Mouse (Mus musculus) thymus, postnatal 10 days (tissue): ENCODE data around the gene Map3k5.

ENCODE experiments used
- DNase-seq, 2 experiments: peaks; one replicate each; pipeline ENCODE4 v3.0.0; 2021; ENCODE audit warnings: low spot score in 2 of 2

The Map3k5 gene

DNA sequence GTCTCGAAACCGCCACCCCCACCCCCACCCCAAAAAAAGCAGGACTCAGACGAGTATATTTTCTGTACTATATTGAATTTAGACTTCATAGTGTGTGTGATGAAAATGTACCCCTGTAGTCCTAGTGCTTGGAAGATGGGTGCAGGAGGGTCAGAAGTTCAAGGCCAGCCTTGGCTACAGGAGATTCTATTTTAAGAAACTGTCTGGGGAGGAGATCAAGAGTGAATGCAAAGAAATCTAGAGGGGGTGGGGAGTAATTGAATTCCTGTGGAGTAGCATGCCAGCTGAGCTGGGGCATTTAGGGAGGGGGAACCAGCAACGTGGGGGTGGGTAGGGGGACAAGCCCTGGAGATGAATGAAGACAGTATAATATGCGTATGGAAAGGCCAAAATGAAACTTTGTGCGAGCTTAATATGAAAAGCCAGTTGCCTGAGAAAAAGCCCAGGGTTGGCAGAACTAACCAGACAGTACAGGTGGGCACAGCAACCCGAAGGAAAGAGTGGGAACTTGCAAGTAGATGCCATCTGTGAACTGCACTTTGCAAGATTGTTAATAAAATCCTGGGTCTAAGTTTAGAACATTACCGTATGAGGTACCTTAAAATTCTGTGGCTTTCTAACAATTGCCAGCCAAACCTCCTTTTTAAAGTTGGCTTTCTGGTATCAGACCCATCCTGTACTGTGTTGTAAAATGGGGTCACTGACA lies 222.9 kb downstream of the Map3k5 start:
- no peak for DNase-seq

DNA sequence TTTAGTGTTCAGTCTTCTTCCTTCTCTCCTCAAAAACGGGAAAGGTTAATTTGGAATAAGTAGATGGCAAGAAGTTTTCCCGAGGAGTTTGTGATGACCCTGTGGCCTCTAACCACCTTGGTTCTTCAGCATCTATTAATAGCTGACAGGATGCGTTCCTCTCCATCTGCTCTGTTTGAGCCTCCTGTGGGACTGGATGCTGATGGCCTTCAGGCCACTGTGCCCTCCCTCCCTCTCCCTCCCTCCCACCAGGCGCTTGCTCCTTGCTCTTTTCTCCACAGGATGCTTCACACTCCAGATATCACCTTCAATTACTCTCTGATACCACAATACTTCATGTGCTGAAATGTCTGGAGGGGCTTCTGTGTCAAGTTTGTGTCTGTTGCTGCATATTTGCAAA lies 224.5 kb downstream of the Map3k5 start:
- no peak for DNase-seq

DNA sequence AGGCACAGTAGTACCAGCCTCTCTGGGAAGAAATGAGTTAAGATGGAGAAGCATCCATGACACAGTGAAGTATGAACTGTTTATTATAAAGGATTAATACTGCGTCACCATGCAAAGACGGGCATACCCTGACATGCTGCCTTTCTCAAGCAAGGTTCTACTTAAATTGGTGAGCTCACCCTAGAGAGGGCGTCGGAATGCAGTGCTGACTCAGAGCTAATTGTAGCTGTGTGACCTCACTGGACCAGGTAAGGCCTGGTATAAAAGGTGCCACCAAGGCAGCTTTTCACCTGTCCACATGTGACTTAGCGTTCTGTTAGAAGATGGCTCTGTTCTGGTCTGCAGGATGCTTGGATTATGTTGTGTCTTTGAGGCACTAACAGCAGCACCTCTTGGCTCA lies 225.0 kb downstream of the Map3k5 start:
- DNase-seq: no peak

DNA sequence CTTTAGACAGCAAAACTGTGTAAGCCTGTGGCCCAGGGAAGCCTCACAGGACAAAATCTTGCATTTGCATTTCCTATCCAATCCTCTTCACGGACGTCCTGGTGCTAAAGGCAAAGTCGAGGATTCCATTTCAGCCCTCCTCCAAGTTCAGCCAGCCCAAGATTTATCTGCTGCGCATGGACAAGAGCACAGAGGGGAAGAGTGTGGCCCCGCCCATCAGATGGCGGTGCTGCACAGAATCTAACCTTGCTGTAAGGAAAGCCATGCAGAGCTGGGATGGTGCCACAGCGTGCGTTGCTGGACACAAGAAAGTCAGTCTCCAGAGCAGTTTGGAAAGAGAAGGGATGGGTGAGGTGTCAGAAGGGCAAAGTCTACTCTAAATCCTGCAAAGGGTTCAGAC lies 226.6 kb downstream of the Map3k5 start:
- DNase-seq: no peak

DNA sequence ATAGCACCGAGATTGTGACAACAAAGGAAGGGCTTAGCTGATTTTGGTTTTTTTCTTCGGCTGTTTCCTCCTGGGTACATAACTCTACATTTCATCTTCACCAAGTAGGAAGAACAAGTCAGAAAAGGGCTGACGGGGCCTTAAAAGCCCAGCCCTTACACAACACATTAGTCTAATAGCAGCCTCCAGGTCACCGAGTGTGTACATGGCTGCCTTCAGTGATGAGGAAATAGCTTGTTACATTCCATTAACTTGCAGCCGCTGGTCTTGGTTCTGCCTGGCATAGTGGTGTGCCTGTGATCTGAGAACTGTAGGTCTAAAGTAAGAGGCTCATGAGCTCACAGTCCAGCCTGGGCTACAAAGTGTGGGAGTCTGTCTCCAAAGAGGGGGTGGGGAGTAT lies 230.5 kb downstream of the Map3k5 start:
- DNase-seq: no peak

DNA sequence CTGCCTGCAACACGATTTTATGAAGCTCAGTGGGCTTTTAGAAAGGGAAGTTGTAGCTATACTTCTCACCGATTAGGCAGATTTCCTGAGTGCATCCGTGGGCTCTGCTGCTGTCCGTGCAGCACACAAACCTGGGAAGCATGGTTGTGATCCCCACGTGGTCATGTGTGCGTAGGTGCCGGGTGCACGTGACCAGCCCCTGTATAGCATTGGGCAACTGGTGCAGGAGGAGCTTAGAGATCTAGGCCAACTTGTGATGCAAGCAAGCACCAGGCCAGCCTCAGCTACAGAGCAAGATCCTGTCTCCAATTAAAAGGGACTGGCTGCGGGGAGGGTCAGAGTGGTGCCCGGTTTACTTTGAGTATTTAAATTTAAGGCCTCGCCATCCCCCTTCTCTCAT lies 232.5 kb downstream of the Map3k5 start:
- no peak for DNase-seq

DNA sequence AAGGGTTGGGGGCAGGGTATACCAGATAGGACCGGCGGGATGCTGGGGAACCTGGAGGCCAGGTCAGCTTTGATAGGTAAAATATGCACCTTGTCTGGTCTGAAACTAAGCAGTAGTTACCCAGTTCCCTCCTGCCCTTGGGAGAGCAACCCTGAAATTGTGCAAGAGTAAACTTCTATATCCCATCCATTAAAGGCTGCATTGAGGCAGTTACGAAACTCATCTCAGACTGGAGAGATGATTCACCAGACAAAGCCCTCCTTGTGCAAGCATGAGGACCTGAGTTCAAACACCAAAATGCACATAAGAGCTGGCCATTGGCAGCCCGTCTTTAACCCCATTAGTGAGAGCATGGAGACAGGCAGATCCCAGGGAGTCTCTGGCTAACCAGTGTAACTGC lies 233.2 kb downstream of the Map3k5 start:
- no peak for DNase-seq

DNA sequence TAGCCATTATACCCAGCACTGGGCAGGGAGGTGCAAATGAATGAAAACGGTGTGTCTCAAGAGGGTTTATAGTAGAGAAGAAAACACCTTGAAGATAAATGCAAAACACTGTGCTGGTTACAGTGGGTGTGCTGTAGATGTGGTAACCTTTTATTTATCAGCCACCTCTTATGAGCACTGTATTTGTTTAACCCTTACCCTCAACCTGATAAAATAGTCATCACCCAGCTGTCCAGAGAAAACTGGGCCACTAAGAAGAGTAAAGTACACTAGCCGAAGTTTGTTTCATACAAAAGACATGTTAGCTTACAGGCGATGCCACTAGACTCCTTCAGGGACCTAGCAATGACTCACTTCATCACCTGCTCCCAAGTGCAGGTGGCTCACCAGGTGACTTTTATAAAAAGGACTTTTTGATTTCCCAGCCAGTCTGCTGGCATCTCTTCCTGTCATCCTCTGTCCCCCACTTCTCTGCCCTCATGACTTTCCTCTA lies 235.0 kb downstream of the Map3k5 start:
- DNase-seq: no peak

DNA sequence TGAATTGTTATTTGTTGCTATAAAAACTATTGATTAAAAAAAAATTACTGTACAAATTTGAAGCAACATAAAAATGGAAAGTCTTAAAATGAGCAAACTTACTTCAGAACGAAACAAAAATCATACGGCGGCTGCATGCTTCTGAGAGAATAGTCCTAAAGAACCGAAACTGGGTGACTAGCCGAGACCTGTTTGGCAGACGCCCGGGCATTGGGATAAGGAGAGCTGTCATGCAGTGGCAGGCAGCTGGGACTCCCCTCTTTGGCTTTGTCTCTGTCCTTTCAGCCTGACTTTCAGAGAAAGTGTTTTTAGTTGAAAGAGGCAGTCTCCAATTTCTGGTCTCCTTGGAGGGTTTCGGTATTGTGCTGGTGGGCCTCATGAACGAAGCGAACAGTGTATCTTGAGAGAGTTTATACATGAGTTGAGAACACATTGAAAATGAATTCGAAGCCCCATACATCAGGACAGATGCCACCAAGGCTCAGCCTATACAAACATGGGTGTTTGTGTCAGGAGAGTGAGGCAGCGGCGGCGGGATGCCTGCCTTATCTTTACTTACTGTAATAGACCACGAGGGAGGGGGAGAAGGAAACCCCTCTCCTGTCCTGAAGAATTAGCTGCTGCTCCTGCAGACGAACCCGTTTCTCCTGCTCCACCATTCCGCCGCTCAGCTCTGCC lies 235.8 kb downstream of the Map3k5 start:
- DNase-seq: no peak

DNA sequence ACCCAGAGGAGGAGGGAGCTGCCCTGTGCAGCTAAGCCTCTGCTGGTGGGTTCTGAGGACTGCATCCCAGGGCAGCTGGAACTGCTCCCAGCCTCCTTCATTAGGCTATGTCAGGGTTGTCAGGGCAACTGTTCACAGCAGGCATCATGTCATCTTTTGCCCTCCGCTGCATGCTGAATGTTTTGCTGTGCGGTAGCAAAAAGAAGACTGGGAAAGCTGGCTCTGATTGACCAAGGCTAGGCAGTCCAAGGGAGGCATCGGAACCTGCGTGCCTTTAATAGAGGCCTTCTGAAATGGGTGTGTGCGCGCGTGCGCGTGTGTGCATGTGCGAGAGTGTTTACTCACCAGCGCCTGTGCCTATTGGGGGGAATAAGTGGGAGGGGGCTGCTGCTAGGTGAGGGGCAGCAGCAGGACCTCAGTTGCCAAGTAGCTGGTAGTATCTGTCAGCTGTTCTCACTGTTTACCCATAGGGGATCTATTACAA lies 236.4 kb downstream of the Map3k5 start:
- peak; percentile 11 to 27 for DNase-seq

DNA sequence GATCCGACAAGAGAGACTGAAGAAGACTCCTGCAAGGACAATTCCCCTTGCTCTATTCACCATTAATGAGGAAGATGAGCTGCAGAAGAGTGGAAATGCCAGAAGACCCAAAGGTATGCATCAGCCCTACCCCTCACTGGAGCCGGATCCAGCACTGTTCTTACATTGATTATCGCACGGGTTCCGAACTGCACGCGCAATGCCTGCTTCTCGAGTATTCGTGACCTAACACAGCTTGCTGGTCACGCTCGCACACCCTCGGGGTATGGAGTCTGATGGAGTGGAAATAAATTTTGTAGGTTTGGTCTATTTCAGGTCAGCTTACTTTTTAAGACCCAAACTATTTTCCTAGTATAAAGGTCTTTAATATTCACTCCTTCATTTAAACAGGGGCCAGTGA lies 236.9 kb downstream of the Map3k5 start:
- DNase-seq: no peak

DNA sequence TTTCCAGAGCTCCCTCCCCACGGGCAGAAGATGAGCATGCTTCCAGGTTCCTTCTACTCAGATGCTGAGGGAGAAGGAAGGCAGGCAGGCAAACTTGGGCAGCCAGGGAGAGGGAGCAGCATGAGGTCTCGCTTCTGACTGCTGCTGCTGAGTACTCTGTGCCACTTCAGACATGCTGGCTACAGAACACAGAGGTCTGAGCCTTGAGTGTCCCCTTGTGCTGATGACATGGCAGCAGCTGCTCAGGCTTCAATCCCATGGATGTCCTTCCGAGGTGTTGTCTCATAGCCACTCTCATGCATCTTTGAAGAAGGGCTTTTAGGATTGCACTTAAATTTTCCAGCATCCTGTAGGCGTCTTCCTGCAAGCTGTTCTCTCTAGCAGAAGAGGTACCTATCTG lies 237.5 kb downstream of the Map3k5 start:
- DNase-seq: no peak

DNA sequence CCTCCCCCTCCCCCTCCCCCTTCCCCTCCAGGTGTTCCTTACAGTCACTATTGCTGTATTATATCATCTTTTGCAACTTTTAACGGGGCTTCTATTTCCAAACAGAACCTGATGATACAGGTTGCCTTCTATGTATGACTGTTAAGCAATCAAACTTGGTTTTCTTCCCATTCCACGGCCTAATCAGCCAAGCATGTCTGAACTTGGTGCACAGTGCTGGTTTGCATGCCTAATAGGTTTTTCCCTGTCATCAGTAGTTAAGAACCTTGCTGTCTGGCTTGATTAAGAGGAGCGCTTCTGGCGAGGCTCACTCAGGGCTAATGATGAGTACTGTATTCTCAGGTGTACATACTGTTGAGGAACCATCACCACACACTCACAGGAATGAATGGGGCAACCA lies 239.5 kb downstream of the Map3k5 start:
- DNase-seq: no peak

DNA sequence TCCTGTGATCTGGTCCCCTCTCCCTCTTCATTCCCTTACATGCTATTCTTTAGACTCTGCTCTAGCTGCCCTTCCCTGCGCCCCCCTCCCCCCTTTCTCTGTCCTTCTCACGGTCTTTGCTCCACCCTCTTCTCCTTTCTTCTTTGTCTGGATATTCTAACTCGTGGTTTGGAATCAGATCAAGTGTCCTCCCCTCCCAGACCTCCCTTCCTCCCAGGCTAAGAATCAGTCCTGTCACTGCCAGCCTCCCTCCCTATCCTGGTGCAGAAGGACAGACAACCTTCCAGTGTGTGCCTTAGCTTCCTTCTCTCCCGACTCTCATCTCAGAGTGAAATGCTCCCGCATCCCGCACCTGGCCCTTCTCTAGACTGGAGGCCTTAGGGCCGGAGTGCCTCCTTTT lies 241.8 kb downstream of the Map3k5 start:
- DNase-seq: no peak

DNA sequence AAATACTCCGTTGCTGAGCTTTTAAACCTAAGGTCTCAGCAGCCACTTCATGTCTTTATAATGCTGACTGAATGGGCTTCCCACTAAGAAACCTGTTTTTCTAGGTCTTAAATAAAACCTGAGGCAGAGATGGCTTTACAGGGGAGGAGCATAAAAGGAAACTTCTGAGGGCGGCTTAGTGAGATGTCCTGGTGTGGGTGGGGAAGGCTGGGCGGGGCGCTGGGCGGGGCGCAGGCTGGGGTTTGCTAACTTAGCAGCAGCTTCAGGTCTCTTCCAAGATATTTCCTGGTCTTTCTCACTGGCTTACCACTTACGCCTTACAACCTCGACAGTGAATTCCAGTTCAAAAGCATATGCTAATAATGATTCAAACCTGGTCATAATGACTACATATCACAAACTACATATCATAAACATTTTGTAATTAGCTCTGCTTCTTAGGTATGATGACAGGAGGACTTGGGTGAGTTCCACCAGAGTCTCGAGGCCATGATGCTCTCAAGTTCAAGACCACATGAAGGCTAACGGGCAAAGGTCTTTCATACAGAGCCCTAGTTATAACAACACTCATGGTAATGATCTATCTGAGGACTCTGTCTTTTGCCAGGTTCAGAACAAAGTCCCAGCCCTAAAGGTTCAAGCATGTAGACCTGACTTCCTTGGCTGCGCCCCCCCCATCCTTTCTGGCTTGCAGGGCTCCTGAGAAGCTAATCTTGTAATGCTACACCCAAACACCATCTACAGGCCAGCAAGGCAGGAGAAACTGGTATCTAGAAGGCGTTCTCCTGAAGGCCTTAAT lies 244.7 kb downstream of the Map3k5 start:
- peak in 1 of 2 experiments; percentile 21 for DNase-seq

DNA sequence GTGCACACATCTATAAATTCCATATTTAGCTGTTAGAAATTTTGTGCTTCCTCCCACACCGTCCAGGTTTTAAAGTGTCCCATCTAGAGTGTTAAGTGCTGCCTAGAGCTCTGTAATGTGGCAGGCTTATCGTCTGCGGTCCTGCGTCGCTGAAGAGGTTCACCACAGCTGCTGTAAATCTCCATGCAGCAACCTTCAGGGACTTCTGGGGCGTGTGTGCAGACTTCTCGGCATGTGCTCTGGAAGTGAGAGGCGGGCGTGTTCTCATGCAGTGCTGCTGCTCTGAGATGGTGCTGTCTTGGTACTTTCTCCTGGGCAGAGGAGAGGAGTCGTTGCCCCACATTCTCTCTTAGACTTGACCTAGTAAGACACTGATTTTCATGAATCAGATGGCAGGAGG lies 246.9 kb downstream of the Map3k5 start:
- DNase-seq: no peak

DNA sequence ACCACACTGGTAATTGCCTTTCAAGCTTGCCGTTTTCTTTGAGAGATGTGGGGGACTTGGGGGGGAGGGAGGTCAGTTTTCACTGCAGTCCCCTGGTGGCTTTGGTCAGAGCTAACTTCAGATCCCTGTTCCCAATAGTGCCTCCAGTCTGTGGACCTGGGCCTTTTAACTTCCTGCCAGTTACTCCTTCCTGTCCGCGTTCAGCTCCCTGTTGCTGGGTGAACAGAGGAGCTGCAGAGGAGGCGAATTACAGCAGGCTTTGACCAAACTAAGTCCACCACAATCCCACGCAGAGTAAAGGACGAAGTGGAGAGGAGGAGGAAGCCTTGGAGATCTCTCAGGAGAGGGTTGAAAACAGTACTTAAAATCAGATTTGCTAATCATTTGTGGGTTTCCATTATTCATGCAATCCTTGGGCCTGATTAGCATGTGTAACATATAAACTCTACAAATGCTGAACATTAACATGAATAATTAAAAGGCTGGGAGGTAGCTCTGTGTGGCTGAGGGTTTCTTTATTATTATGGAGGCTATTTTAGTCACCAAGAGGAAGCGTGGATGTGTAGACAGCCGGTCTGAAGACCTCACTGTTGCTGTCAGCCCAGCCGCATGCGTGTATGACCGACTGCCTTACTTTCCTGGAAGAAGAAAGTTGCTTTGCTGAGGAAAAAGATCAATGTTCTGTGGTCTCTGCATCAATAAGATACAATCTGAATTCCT lies 247.6 kb downstream of the Map3k5 start:
- no peak for DNase-seq

DNA sequence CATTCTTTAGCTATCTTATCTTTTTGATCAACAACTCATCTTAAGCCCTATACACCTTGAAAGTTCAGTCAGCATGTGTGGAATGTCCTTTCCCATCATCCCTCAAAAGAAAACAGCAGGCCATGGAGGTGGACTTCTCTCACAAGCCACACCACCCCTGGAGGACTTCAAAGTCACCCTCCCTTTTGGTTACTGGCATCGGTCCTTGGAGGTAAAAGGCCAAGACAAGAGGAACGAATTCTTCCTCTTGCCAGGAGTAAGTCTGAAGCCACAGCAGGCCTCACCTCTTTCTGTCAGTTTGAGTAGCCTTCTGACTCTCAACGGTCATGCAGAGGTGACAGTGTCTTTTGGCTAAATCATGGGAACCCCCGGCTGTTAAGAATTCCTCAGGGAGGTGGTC lies 250.1 kb downstream of the Map3k5 start:
- no peak for DNase-seq

DNA sequence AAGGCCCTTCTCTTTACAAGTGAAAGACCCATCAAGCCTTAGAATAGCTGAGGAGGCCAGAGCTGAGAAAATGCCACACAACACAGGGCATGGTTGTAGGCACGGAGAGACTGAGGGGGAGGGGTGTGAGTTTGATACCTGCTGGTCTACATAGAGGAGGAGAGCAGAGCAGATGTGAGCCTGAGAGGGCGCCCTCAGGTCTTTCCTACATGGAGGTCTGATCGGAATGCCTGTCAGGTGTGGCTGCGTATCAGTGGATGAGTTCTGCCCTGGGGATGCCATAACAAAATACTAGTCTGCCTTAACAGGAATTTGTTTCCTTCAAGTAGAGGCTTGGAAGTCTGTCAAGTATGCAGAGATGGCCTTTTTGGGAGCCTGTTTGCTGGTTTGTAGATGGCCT lies 251.0 kb downstream of the Map3k5 start:
- no peak for DNase-seq

DNA sequence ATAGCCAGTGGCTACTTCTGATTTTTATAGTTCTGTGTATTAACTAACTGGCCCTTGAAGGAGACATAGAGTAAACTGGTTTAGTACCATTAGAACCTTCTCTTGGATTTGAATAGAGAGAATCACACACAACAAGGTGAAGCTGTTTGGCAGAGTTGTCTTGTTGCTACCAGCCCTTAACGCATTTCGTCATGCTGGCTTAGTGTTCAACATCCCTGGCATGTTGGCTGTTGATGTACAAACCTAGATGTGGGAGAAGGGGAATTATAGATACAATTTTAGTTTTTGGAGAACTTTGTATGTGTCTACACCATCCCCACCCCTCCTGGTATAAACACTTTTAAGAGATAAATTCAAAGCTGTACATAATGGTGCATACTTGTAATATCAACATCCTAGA lies 251.5 kb downstream of the Map3k5 start:
- no peak for DNase-seq

DNA sequence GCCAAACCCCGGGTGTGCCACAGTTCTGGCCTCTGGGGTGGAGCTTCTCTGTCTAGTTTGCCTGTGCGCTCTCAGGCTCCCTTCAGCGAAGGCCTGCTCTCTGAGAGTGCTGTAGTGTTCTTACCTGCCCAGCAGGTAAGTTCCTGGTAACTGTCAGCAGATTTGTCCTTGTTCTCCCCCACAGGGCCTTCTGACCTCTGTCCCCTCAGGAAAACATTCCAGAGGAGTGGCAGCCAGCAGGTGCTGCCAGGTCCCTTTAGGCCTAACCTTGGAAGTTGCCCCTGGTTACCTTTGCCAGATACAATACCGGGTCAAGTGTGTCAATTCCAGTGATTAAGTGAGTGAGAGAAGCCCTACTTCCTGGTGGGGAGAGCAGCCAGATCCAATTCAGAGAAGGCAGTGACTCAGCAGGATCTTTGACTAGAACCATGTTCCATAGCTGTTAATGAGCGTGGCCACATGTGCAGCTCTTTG lies 252.6 kb downstream of the Map3k5 start:
- DNase-seq: no peak
